Mouse (Mus musculus) kidney, adult 2 months (tissue): ENCODE measurements around the gene Igsf6. TPM values are rescaled to one million over a fixed set of nuclear protein-coding genes. Genes with fewer than 3 reads are reported as not detected.
"Not testable (repeated sequence)": the region's sequence is repeated elsewhere in the genome, so short reads cannot be mapped to it uniquely, and the experiment has no call there.

Experiments
- DNase-seq: peaks from one replicate; pipeline ENCODE4 v3.0.0; 2021
- H3K27ac ChIP-seq: fragments of 200-500 bp; 2 replicates; pipeline ENCODE4 v1.5.1; 2012; ENCODE audit warnings: low read depth, low read length, control low read depth, inconsistent platforms; ENCODE audit not compliant: insufficient read depth
- H3K27me3 ChIP-seq: fragments of 200-500 bp; replicated peaks from 2 replicates; pipeline ENCODE4 v1.6.1; 2012; ENCODE audit warnings: mild to moderate bottlenecking, moderate library complexity, low read length, inconsistent platforms; ENCODE audit not compliant: control insufficient read depth, insufficient read depth
- H3K36me3 ChIP-seq: fragments of 200-500 bp; 2 replicates; pipeline ENCODE4 v1.6.1; 2012; ENCODE audit warnings: mild to moderate bottlenecking, moderate library complexity, low read length, inconsistent platforms; ENCODE audit not compliant: control insufficient read depth, insufficient read depth
- H3K4me1 ChIP-seq: fragments of 200-500 bp; 2 replicates; pipeline ENCODE4 v1.6.1; 2011; ENCODE audit warnings: low read length; ENCODE audit not compliant: control insufficient read depth, insufficient read depth
- H3K4me3 ChIP-seq: fragments of 200-500 bp; 2 replicates; pipeline ENCODE4 v1.5.1; 2011; ENCODE audit warnings: mild to moderate bottlenecking, low read depth, low read length, control low read depth; ENCODE audit not compliant: insufficient read depth
- CTCF ChIP-seq: fragments of 200-500 bp; conservative IDR thresholded peaks from 2 replicates; pipeline ENCODE4 v1.5.1; 2011; ENCODE audit warnings: low read depth, mild to moderate bottlenecking, control low read depth, low read length, moderate library complexity, mixed read lengths; ENCODE audit not compliant: insufficient read depth, insufficient read length
- POLR2A ChIP-seq: fragments of 200-500 bp; IDR thresholded peaks from one replicate; pipeline ENCODE4 v1.6.1; 2011; ENCODE audit warnings: low read depth, low read length, control low read depth
- WGBS: fragments of 180-500 bp; shearing (Covaris S2); methylation state at CpG from one replicate; pipeline ENCODE4 v1.1.7; 2018; 5-methylcytosine and 5-hydroxymethylcytosine counted together
- polyA plus RNA-seq: library from polyadenylated mRNA; depleted of rRNA; stranded (reverse); fragments of >200 nt; gene quantifications from 2 replicates; pipeline ENCODE4 v1.2.3, GENCODE M21; 2012

Igsf6 gene
- polyA plus RNA-seq, 1 experiment, result 0.63 TPM

DNA sequence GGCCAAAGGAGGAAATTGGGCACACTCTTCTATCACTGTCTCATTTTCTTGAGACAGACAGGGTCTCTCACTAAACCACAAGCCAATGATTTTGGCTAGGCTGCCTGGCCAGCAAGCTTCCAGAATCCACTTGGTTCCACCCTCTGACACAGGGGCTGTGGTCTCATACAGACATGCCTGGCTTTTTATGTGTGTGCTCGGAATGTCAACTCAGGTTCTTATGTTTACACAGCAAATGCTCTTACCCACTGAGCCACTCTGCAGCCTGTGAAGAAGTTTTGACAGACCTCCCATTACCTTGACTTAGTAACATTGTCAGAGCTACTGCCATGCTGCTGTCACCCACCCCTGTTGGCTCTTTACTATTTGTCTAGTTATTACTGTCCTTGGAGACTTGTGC is 32.4 kb downstream of the Igsf6 start:
- Histone ChIP-seq H3K4me3 (no peak overlapping the region), H3K27ac (no peak overlapping the region; the same call in 1 of the 2 replicates), H3K4me1 (peaks cover 35% of the 10 kb centered on the region), H3K27me3 (no peaks in the 10 kb centered on the region), H3K36me3 (no peaks in the 10 kb centered on the region)
- TF ChIP-seq CTCF (no peak), POLR2A (no peak)
- DNase-seq, result no peak
- 60% methylated on average over 1 of the region's 1 CpGs for WGBS

DNA sequence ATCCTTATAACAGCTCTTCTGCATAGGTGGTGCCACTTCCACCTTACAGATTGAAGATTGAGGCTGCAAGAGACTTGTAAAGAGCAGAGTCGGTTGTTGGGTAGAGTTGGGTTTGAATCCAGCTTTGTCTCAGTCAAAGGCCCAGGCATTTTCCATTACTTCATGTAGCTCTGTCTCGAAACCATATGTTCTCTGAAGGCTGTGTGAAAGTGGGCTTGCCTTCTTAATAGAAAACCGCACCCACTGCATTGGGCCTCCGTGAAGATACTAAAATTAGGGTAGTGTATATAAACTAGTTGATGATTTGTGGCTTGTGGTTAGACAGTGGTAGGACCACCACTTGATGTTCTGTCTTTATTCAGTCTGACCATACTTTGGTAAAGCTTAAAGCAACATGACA is 33.8 kb downstream of the Igsf6 start:
- no peak overlapping the region for H3K4me3 ChIP-seq
- no peaks in the 10 kb centered on the region for H3K27me3 ChIP-seq
- 88% methylated on average over 4 of the region's 4 CpGs for WGBS
- H3K27ac ChIP-seq, result no peak overlapping the region
- no peaks in the 10 kb centered on the region for H3K36me3 ChIP-seq
- H3K4me1 ChIP-seq, result peaks cover 31% of the 10 kb centered on the region
- no peak for DNase-seq
- TF ChIP-seq CTCF (no peak), POLR2A (no peak)

DNA sequence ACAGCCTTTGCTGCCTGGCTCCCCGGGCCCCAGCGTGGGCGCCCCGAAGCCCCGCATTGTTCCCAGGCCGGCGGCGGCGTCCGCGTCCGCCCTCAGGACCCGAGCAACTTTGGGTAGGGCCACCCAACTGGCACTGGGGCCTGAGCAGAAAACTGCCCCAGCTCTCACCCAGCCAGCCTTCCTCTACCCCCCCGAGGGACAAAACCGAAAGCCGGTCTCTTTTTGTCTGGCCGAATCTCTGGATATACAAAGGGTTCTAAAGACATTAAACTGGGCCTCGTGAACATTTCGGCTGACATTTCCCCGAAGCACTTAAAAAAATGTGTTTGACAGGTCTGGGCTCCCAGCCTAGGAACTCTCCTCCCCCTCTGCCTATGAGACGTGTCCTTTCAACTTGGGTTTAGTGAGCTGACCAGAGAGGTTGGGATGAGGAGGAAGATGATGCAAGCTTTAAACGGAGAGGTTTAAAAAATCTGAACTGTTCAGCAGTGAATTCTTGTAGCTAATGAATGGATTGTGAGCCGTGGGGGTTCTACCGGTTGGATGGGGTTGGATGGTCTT is 39.1 kb downstream of the Igsf6 start:
- Histone ChIP-seq H3K27me3 (no peaks in the 10 kb centered on the region), H3K27ac (peak overlapping the region; percentile 82), H3K36me3 (no peaks in the 10 kb centered on the region), H3K4me3 (peak overlapping the region; percentile 95), H3K4me1 (peaks cover 17% of the 10 kb centered on the region)
- TF ChIP-seq POLR2A (no peak), CTCF (no peak)
- under 1% methylated on average over 24 of the region's 24 CpGs for WGBS
- peak; percentile 66 for DNase-seq

DNA sequence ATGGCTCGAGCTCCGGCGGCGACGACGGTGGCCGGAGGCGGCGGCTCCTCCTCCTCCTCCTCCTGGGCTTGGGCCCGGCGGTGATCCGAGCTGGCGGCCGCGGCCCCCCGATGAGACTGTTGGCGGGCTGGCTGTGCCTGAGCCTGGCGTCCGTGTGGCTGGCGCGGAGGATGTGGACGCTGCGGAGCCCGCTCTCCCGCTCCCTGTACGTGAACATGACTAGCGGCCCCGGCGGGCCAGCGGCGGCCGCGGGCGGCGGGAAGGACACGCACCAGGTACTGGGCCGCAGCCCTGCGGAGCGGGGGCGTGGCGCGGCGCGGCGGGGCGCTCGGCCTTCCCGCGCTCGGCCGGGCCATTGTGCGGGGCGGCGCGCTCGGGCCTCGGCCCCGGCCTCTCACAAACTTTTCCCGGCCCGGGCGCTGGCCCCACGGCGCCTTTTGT is 39.7 kb downstream of the Igsf6 start:
- TF ChIP-seq POLR2A (no peak), CTCF (no peak)
- Histone ChIP-seq H3K27ac (peak overlapping the region; percentile 82), H3K4me1 (peaks cover 16% of the 10 kb centered on the region), H3K36me3 (no peaks in the 10 kb centered on the region), H3K27me3 (no peaks in the 10 kb centered on the region), H3K4me3 (peak overlapping the region; percentile 95)
- no peak for DNase-seq
- under 1% methylated on average over 63 of the region's 63 CpGs for WGBS

DNA sequence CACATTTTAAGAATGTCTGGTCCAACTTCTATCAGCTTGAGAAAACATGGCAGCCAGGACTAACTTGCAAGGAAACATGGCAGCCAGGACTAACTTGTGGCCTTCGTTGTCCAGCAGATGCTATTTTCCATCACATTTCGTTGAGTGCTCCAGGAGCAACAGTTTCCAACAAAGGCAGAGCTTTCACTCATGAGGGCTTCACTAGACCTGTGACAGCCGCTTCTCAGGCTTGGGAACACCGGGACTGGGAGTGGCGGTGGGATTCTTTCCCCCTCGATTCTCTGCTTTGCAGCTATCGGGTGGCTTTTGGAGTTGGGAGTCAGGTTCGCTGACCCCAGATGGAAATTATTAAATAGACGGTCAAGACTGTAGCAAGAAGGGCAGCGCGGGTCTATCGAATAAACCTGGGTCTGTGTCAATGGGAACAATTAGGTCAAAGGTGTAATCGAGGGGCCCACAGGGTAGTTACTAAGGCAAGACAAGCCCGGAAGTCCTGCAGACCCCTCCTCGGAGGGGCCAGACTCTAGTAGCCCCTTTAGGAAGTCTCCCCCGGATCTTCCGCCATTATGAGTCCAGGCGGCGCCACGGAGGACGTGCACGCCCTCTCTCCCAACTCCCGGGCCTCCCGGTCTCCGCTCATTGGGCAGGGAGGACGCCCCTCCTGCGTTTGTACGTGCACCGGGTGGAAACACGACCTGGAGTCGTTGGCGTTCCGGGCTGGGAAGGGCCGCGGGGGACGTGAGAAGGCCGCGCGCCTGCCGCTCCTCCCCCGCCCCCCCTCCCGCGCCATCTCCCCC is 40.3 kb downstream of the Igsf6 start, which contains the start of gene Mettl9:
Mettl9 (plus strand) TSS at position 590 of the 797 bp plus-strand sequence.
- WGBS, result 2% methylated on average over 43 of the region's 43 CpGs
- peak within 1 kb of the TSS; percentile 83 for H3K27ac ChIP-seq
- no peaks in the 10 kb centered on the region for H3K27me3 ChIP-seq

DNA sequence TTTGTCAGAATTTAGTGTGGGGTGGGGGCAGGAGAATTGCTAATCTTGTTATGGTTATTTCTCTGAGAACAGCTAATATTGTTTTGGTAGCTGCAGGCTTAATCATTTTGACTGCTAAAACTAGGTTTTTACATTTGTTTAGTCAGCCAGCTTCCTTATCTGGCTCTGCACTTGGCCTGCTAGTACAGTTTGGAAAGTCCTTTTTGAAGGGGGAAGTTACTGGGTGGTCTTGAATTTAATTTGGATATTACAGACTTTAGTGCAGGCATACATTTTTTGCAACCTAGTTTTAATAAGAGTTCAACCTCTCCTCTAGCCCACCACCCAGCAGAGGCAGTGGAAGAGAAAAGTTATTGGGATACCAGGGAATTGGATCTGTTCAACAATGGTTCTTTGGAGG is 44.4 kb downstream of the Igsf6 start:
- DNase-seq, H3K4me1 ChIP-seq, H3K27me3 ChIP-seq, H3K27ac ChIP-seq, H3K36me3 ChIP-seq, H3K4me3 ChIP-seq: not testable (repeated sequence)

More for the DNA sequence above, 40.3 kb downstream of the Igsf6 start, which contains the start of gene Mettl9:
- TF ChIP-seq POLR2A (peak; percentile 82), CTCF (no peak)
- DNase-seq, result peak; percentile 96
- H3K4me3 ChIP-seq, result peak within 1 kb of the TSS; percentile 95
- H3K36me3 ChIP-seq, result no peaks in the 10 kb centered on the region
- peaks cover 14% of the 10 kb centered on the region for H3K4me1 ChIP-seq

DNA sequence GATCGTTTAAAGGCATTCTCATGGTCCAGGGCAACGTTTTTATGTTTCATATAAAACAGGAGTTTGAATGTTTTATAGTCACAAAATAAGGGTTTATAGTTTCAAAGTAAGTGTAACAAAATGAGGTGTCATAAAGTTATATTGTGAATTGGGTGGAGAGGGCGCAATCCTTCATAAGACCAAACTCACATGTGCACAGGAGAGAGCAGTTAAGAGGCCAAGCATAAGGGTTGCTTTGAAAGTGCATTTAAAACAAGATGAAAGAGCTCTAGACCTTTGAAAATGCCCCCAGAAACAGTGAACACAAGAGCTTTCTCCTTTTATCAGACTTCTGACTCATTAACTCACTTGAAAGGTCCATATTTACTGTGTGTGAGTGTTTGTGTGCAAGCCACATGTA is 48.1 kb downstream of the Igsf6 start:
- Histone ChIP-seq H3K27me3 (no peaks in the 10 kb centered on the region), H3K4me3 (no peak overlapping the region), H3K4me1 (no peaks in the 10 kb centered on the region), H3K27ac (no peak overlapping the region), H3K36me3 (no peaks in the 10 kb centered on the region)
- 50% methylated on average over 3 of the region's 3 CpGs for WGBS
- DNase-seq, result no peak
- no peak for TF ChIP-seq POLR2A
- TF ChIP-seq CTCF, result no peak
